Mouse (Mus musculus): Measurements from ENCODE around the gene Yy2. TPM values are rescaled to one million over a fixed set of nuclear protein-coding genes. Genes with fewer than 3 reads are reported as not detected.

Yy2 gene
- total RNA-seq, 1 experiment, result 10.1 TPM

DNA sequence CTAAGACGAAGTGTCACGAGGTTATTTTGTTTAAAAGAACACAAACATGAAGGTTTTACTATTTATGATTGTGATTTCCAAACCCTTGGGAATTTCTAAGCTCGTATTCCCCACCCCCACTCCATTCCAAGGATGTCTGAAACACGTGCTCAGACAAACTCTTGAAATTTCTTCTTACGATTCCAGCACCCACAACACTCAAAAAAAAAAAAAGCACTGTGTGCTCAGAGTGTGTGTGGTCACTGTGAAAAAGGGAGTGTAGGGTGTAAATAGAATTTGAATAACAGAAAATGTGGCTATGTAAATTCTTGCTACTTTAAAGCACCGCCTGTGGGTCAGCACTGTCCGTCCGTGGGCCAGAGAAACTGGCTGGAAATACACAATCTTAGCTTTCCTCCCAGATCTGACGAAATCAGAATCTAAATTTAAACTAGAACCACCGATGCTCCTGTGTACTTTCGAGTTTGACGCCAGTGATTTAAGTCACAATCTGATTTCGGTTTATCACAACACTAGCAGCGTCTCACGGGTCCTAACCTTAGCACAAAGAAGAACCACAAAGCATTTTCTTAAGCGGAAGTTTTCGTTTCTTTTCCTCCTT lies 28.9 kb upstream of the Yy2 start:
- Histone ChIP-seq H3K9me3 (ENCODE audit: control insufficient read depth, insufficient read depth, low read depth, low read length) (no peaks in the 10 kb centered on the region), H3K36me3 (ENCODE audit: control insufficient read depth, insufficient read depth, low read length, poor library complexity, severe bottlenecking) (no peaks in the 10 kb centered on the region), H3K4me1 (ENCODE audit: control insufficient read depth in 2 of 2, insufficient read depth in 2 of 2, low read length in 2 of 2, poor library complexity in 1 of 2) (peaks cover 0 to 3% of the 10 kb centered on the region in 2 experiments; a peak in 1 of 4 replicates), H3K9ac (ENCODE audit: insufficient read depth, low read depth, low read length, poor library complexity, severe bottlenecking) (peak overlapping the region; percentile 98), H3K4me3 (ENCODE audit: insufficient read depth in 1 of 2, low read depth in 1 of 2, low read length in 2 of 2, poor library complexity in 1 of 2, severe bottlenecking in 1 of 2) (peak overlapping the region; percentile 80 to 97), H3K27ac (ENCODE audit: insufficient read depth, low read depth, low read length, poor library complexity, severe bottlenecking) (peak overlapping the region; percentile 96)
- DNase-seq (ENCODE audit: low read depth, low spot score), result no peak
- TF ChIP-seq MAFK (IDR thresholded peaks at IDR 0.05; ENCODE audit: insufficient read depth, low read depth, low read length), result no peak
- peak; percentile 55; the same call in 1 of the 2 replicates for TF ChIP-seq ZNF384 (IDR thresholded peaks at IDR 0.05; ENCODE audit: low read depth, low read length)
- TF ChIP-seq CHD2 (IDR thresholded peaks at IDR 0.05; ENCODE audit: low read depth, low read length), result no peak
- in situ Hi-C loops (cut with MboI; ENCODE audit: low sequenced_read_pairs in 2 of 2, unreplicated experiment in 2 of 2), result no loop called here

DNA sequence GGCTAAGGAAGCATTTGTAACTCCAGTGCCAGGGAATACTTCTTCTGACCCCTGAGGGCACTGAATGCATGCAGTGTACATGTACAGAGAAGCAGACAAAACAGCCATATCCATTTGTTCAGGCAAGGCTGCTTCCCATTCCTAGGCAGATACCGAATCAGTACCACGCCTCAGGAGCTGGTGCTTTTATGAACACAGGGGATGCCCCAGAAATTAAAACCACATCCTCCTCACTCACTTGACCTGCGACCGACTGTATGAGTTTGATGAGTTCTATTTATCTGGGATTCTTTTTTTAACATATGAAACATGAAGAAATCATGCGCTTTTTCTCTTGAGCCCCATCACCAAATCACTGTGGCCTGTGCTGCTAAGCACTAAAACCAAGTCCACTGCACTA lies 28.0 kb upstream of the Yy2 start:
- no peak for DNase-seq (ENCODE audit: low read depth, low spot score)
- Histone ChIP-seq H3K27ac (ENCODE audit: insufficient read depth, low read depth, low read length, poor library complexity, severe bottlenecking) (peak overlapping the region; percentile 8; the same call in 1 of the 2 replicates), H3K4me3 (ENCODE audit: insufficient read depth in 1 of 2, low read depth in 1 of 2, low read length in 2 of 2, poor library complexity in 1 of 2, severe bottlenecking in 1 of 2) (peak overlapping the region; percentile 80 to 97), H3K36me3 (ENCODE audit: control insufficient read depth, insufficient read depth, low read length, poor library complexity, severe bottlenecking) (no peaks in the 10 kb centered on the region), H3K9ac (ENCODE audit: insufficient read depth, low read depth, low read length, poor library complexity, severe bottlenecking) (peak overlapping the region; percentile 43; the same call in 1 of the 2 replicates), H3K4me1 (ENCODE audit: control insufficient read depth in 2 of 2, insufficient read depth in 2 of 2, low read length in 2 of 2, poor library complexity in 1 of 2) (peaks cover 0 to 2% of the 10 kb centered on the region in 2 experiments; a peak in 1 of 4 replicates), H3K9me3 (ENCODE audit: control insufficient read depth, insufficient read depth, low read depth, low read length) (no peaks in the 10 kb centered on the region)
- in situ Hi-C loops (cut with MboI; ENCODE audit: low sequenced_read_pairs in 2 of 2, unreplicated experiment in 2 of 2), result no loop called here
- TF ChIP-seq HCFC1 (IDR thresholded peaks at IDR 0.05; ENCODE audit: borderline replicate concordance, insufficient read depth, low read length) (no peak), ZNF384 (IDR thresholded peaks at IDR 0.05; ENCODE audit: low read depth, low read length) (no peak), MAFK (IDR thresholded peaks at IDR 0.05; ENCODE audit: insufficient read depth, low read depth, low read length) (no peak), ZC3H11A (IDR thresholded peaks at IDR 0.05; ENCODE audit: borderline replicate concordance, low read depth, low read length) (no peak)

DNA sequence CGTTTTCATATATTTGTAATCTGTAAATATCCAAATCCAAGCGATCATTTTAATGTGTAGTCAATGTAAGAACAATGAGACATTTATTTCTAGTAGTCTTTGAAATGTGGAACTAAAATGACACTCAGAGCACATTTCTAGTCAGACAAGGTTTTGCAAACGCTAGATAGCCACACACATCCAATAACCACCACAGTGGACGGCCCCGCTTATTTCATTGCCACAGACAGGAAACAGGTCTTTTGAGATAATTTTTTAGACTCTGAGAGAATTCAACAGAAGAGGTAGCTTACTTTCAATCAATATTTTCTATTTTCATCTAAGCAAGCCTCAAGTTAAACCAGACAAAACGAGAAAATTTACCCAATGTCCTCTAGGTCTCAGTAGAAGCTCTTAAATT lies 27.1 kb upstream of the Yy2 start:
- H3K27ac ChIP-seq (ENCODE audit: insufficient read depth, low read depth, low read length, poor library complexity, severe bottlenecking), result no peak overlapping the region
- H3K9me3 ChIP-seq (ENCODE audit: control insufficient read depth, insufficient read depth, low read depth, low read length), result no peaks in the 10 kb centered on the region
- H3K36me3 ChIP-seq (ENCODE audit: control insufficient read depth, insufficient read depth, low read length, poor library complexity, severe bottlenecking), result no peaks in the 10 kb centered on the region
- no peak overlapping the region; a peak in 1 of 4 replicates for H3K4me3 ChIP-seq (ENCODE audit: insufficient read depth in 1 of 2, low read depth in 1 of 2, low read length in 2 of 2, poor library complexity in 1 of 2, severe bottlenecking in 1 of 2)
- H3K4me1 ChIP-seq (ENCODE audit: control insufficient read depth in 2 of 2, insufficient read depth in 2 of 2, low read length in 2 of 2, poor library complexity in 1 of 2), result no peaks in the 10 kb centered on the region; a peak in 1 of 4 replicates
- TF ChIP-seq CHD2 (IDR thresholded peaks at IDR 0.05; ENCODE audit: low read depth, low read length), result no peak
- TF ChIP-seq ZC3H11A (IDR thresholded peaks at IDR 0.05; ENCODE audit: borderline replicate concordance, low read depth, low read length), result no peak
- no peak for TF ChIP-seq MAFK (IDR thresholded peaks at IDR 0.05; ENCODE audit: insufficient read depth, low read depth, low read length)
- TF ChIP-seq HCFC1 (IDR thresholded peaks at IDR 0.05; ENCODE audit: borderline replicate concordance, insufficient read depth, low read length), result no peak
- no peak for TF ChIP-seq ZNF384 (IDR thresholded peaks at IDR 0.05; ENCODE audit: low read depth, low read length)
- in situ Hi-C loops (cut with MboI; ENCODE audit: low sequenced_read_pairs in 2 of 2, unreplicated experiment in 2 of 2), result no loop called here
- DNase-seq (ENCODE audit: low read depth, low spot score), result no peak
- H3K9ac ChIP-seq (ENCODE audit: insufficient read depth, low read depth, low read length, poor library complexity, severe bottlenecking), result no peak overlapping the region

DNA sequence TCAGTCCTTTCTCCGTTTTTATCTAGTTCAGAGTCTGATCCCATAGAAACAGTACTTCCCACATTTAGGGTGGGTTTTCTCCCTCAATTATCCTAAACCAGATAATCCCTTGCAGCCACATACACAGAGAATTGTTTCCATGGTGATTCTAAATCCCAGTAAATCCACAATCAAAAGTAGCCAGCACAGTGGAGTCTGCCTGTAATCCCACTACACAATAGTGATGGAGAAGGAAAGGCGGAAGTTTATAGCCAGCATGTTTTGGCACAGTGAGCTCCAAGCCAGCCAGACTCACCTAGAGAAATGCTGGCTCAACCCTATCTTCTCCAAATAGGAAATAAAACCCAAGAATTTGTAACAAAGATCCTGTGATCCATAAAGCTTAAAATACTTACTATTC lies 25.8 kb upstream of the Yy2 start:
- Histone ChIP-seq H3K4me3 (ENCODE audit: insufficient read depth in 1 of 2, low read depth in 1 of 2, low read length in 2 of 2, poor library complexity in 1 of 2, severe bottlenecking in 1 of 2) (no peak overlapping the region), H3K9ac (ENCODE audit: insufficient read depth, low read depth, low read length, poor library complexity, severe bottlenecking) (no peak overlapping the region; the same call in 1 of the 2 replicates), H3K36me3 (ENCODE audit: control insufficient read depth, insufficient read depth, low read length, poor library complexity, severe bottlenecking) (no peaks in the 10 kb centered on the region), H3K9me3 (ENCODE audit: control insufficient read depth, insufficient read depth, low read depth, low read length) (no peaks in the 10 kb centered on the region), H3K27ac (ENCODE audit: insufficient read depth, low read depth, low read length, poor library complexity, severe bottlenecking) (peak overlapping the region; percentile 43; the same call in 1 of the 2 replicates), H3K4me1 (ENCODE audit: control insufficient read depth in 2 of 2, insufficient read depth in 2 of 2, low read length in 2 of 2, poor library complexity in 1 of 2) (no peaks in the 10 kb centered on the region)
- TF ChIP-seq HCFC1 (IDR thresholded peaks at IDR 0.05; ENCODE audit: borderline replicate concordance, insufficient read depth, low read length) (no peak), CHD2 (IDR thresholded peaks at IDR 0.05; ENCODE audit: low read depth, low read length) (no peak), MAFK (IDR thresholded peaks at IDR 0.05; ENCODE audit: insufficient read depth, low read depth, low read length) (no peak), ZNF384 (IDR thresholded peaks at IDR 0.05; ENCODE audit: low read depth, low read length) (no peak), ZC3H11A (IDR thresholded peaks at IDR 0.05; ENCODE audit: borderline replicate concordance, low read depth, low read length) (no peak)
- DNase-seq (ENCODE audit: low read depth, low spot score), result no peak
- in situ Hi-C loops (cut with MboI; ENCODE audit: low sequenced_read_pairs in 2 of 2, unreplicated experiment in 2 of 2), result no loop called here

Data from ES-E14 (cell line).